Mouse (Mus musculus) stomach, adult 2 months (tissue): ENCODE data around the gene Robo4. TPM values are rescaled to one million over a fixed set of nuclear protein-coding genes. Genes with fewer than 3 reads are reported as not detected.

Experiments used
- polyA plus RNA-seq: library from polyadenylated mRNA; depleted of rRNA; stranded (reverse); fragments of >200 nt; gene quantifications from 2 replicates; pipeline ENCODE4 v1.2.3, GENCODE M21; 2012; rRNA removed

Gene Robo4
- polyA plus RNA-seq = 9.1 TPM in 2 replicates

DNA sequence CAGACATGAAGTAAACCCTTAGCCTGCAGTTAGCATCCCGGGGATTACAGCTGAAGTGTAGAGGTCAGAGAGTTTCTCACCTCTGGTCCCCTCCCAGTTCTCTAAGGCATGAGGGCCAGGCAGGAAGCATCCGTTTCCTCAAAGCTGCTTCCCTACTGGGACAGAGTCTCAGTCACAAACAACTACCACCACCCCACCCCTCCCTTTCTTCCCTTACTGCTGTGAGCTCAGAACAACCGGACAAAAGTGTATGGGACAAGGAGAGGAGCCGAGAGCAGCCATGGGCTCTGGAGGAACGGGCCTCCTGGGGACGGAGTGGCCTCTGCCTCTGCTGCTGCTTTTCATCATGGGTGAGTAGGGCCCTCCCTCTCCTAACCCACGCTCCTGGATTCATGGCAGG is at the start of gene Robo4:
Gene Robo4 (plus strand): TSS at position 96 of the 400 bp plus-strand sequence.

DNA sequence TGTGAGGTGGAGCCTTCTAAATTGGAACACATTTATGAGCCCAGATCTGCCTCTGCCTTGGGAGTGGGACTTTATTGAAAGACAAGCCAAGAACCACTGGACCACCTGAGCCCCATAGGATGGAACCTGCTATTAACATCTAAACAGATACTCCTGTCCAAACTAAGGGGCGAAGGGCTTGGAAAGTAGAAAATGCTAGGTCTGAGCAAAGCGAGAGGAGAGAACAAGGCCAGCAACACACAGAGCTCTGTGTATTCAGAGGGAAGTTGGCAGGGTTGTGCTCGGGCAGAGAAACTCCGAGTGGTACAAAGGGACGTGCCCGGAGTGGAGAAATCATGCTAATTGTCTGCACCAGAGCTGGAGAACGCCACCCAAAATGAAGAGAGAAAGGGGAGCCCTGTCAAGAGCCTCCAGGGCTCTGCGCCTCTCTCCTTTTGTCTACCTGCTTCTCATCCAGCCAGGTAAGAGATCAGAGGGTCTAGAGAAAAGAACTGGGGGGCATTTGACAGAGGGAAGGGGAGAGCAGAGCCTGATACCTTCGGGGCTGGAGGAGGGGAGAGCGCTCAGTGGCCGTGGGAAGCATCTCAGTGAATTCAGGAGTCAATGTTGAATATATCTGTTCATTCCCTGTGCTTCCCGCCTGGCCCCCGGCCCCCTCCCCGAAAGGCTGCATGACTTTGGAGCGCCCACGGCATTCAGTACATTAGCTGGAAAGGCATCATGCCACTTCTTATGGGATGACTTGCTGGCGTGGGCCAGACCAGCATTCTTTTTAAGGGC is 34.2 kb upstream of the Robo4 start, which contains the start of gene Hepacam:
Gene Hepacam (plus strand): TSS at position 51 of the 780 bp plus-strand sequence.

DNA sequence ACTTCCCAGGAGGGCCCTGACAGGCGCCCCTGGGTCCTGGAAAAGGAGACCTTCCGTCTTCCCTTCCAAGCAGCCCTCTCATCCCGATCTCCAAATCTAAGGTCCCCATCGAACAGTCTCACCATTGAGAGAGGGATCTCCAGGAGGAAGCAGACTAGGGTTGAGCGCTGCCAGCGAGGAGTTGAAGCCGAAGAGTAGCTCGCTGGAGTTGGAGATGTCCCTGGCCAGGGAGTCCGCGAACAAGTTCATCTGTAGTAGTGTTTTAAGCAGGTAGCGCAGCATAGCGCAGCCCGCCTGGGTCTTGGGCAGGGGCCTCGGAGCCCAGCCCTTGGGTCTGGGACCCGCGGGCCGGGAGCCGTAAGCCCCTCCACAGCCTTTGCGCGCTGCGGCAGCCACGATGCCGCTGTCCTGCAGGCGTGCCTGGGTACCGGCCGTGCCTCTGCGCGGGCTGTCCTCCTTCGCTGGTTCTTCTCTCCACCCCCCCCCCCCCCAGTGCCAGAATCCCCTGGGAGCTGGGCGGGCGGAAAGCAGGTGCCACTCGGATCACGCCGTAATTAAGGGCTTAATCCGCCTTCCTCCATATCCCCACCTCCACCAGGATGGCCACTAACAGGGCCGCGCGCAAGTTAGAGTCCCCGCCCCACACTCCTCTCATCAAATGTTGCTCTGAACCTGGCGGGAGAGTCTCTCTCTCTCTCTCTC is 31.2 kb downstream of the Robo4 start, which contains the start of gene Robo3:
Gene Robo3 (minus strand): TSS at position 527 of the 702 bp plus-strand sequence.

Other genes starting within 250 kb of the Robo4 start
- 0.79 and 0.84 TPM in 2 replicates for gene Tmem218, start 193.7 kb upstream of the Robo4 start, polyA plus RNA-seq
- 0.88 and 1.4 TPM in 2 replicates for gene Slc37a2, start 146.2 kb upstream of the Robo4 start, polyA plus RNA-seq
- gene Ccdc15, start 53.5 kb upstream of the Robo4 start, polyA plus RNA-seq = 0.43 and 0.65 TPM in 2 replicates
- 0.17 and 0.24 TPM in 2 replicates for gene Hepacam, start 34.5 kb upstream of the Robo4 start, polyA plus RNA-seq
- gene Robo3, start 31.3 kb downstream of the Robo4 start, polyA plus RNA-seq = 0.36 and 0.38 TPM in 2 replicates
- 4.1 and 4.9 TPM in 2 replicates for gene Msantd2, start 87.4 kb downstream of the Robo4 start, polyA plus RNA-seq
- 21.5 and 24.7 TPM in 2 replicates for gene Esam, start 126.2 kb downstream of the Robo4 start, polyA plus RNA-seq
- 434 and 485 TPM in 2 replicates for gene Vsig2, start 137.4 kb downstream of the Robo4 start, polyA plus RNA-seq
- 3.1 and 4.8 TPM in 2 replicates for gene Nrgn, start 151.0 kb downstream of the Robo4 start, polyA plus RNA-seq
- gene Siae, start 153.8 kb downstream of the Robo4 start, polyA plus RNA-seq = 0.99 and 1.4 TPM in 2 replicates
- 0.18 and 0.34 TPM in 2 replicates for gene Spa17, start 211.8 kb downstream of the Robo4 start, polyA plus RNA-seq